Mouse (Mus musculus): ENCODE data around the gene Cdc37l1. TPM values are rescaled to one million over a fixed set of nuclear protein-coding genes. Genes with fewer than 3 reads are reported as not detected.

Cdc37l1 gene
- polyA plus RNA-seq, 1 experiment from 2014 or later: 38.4 TPM

Other genes with a start within 250 kb of the Cdc37l1 start
- gene Slc1a1, start 155.3 kb upstream of the Cdc37l1 start, polyA plus RNA-seq (2015; fragmentation: Nextera tagmentation; extraction: Ambion mirVana): 0.50 and 0.56 TPM in 2 replicates
- gene Plpp6, start 26.4 kb upstream of the Cdc37l1 start, polyA plus RNA-seq (2015; fragmentation: Nextera tagmentation; extraction: Ambion mirVana): 7.6 TPM in 2 replicates
- gene 4430402I18Rik, start 22.6 kb upstream of the Cdc37l1 start, polyA plus RNA-seq (2015; fragmentation: Nextera tagmentation; extraction: Ambion mirVana): 0.54 and 0.74 TPM in 2 replicates
- gene Ak3, start 57.6 kb downstream of the Cdc37l1 start, polyA plus RNA-seq (2015; fragmentation: Nextera tagmentation; extraction: Ambion mirVana): 118 and 125 TPM in 2 replicates
- gene Rcl1, start 111.0 kb downstream of the Cdc37l1 start, polyA plus RNA-seq (2015; fragmentation: Nextera tagmentation; extraction: Ambion mirVana): 53.3 and 53.5 TPM in 2 replicates